Mouse (Mus musculus) large intestine, adult 2 months (tissue): Measurements from ENCODE around the gene Olfr1163. TPM values are rescaled to one million over a fixed set of nuclear protein-coding genes. Genes with fewer than 3 reads are reported as not detected.
"Not testable (repeated sequence)": the region's sequence is repeated elsewhere in the genome, so short reads cannot be mapped to it uniquely, and the experiment has no call there.

ENCODE experiments used
- DNase-seq: peaks from one replicate; pipeline ENCODE4 v3.0.0-alpha.2; 2012; ENCODE audit warnings: low read depth, low spot score
- WGBS: fragments of 180-500 bp; shearing (Covaris S2); methylation state at CpG from one replicate; pipeline ENCODE4 v1.1.7; 2018; 5-methylcytosine and 5-hydroxymethylcytosine counted together
- polyA plus RNA-seq: library from polyadenylated mRNA; depleted of rRNA; stranded (reverse); fragments of >200 nt; gene quantifications from 2 replicates; pipeline ENCODE4 v1.2.3, GENCODE M21; 2012; rRNA removed

Gene Olfr1163
- polyA plus RNA-seq = not detected in 2 replicates

GRCm38 (mm10) chr2:88071730-88072129 lies at the start of gene Olfr1163:
TSS of gene Olfr1163 (minus strand) at chr2:88071830.
- DNase-seq = no peak

- no peak for DNase-seq
- 64% methylated on average over 4 of the region's 4 CpGs for WGBS
These were observed 22.2 kb upstream of the Olfr1163 start, which contains the start of gene Olfr1164 for GRCm38 (mm10) chr2:88093866-88094265. TSS of gene Olfr1164 (minus strand) at chr2:88093966.

- 87% methylated on average over 2 of the region's 2 CpGs for WGBS
These were observed 8.0 kb downstream of the Olfr1163 start for GRCm38 (mm10) chr2:88063587-88063986.

GRCm38 (mm10) chr2:88051029-88051428 lies 20.6 kb downstream of the Olfr1163 start, which contains the start of gene Olfr1162:
TSS of gene Olfr1162 (minus strand) at chr2:88051129.
- DNase-seq = no peak
- 79% methylated on average over 1 of the region's 1 CpGs for WGBS

More at GRCm38 (mm10) chr2:88063587-88063986, 8.0 kb downstream of the Olfr1163 start:
- no peak for DNase-seq

- DNase-seq = no peak
These were observed 34.0 kb downstream of the Olfr1163 start, which contains the start of gene Olfr73 for GRCm38 (mm10) chr2:88037599-88037998. TSS of gene Olfr73 (minus strand) at chr2:88037699.

GRCm38 (mm10) chr2:88022474-88022873 lies 49.2 kb downstream of the Olfr1163 start, which contains the start of gene Olfr1161:
TSS of gene Olfr1161 (plus strand) at chr2:88022774.
- DNase-seq = not testable (repeated sequence)
- WGBS = 67% methylated on average over 1 of the region's 1 CpGs

Other genes starting within 250 kb of the Olfr1163 start
- gene Olfr1148, start 241.3 kb downstream of the Olfr1163 start, polyA plus RNA-seq = not detected in 2 replicates
- gene Olfr1150-ps1, start 227.8 kb downstream of the Olfr1163 start, polyA plus RNA-seq = not detected in 2 replicates
- gene Olfr1151, start 216.0 kb downstream of the Olfr1163 start, polyA plus RNA-seq = not detected in 2 replicates
- gene Olfr1152, start 205.3 kb downstream of the Olfr1163 start, polyA plus RNA-seq = not detected in 2 replicates
- gene Olfr1153, start 176.9 kb downstream of the Olfr1163 start, polyA plus RNA-seq = not detected in 2 replicates
- gene Olfr1154, start 166.7 kb downstream of the Olfr1163 start, polyA plus RNA-seq = not detected in 2 replicates
- gene Olfr1155, start 126.7 kb downstream of the Olfr1163 start, polyA plus RNA-seq = not detected in 2 replicates
- gene Olfr1156, start 118.7 kb downstream of the Olfr1163 start, polyA plus RNA-seq = not detected in 2 replicates
- gene Olfr1157, start 103.5 kb downstream of the Olfr1163 start, polyA plus RNA-seq = not detected in 2 replicates
- gene Olfr74, start 97.2 kb downstream of the Olfr1163 start, polyA plus RNA-seq = not detected in 2 replicates
- not detected in 2 replicates for gene Olfr1158, start 81.7 kb downstream of the Olfr1163 start, polyA plus RNA-seq
- not detected in 2 replicates for gene Olfr1160, start 63.6 kb downstream of the Olfr1163 start, polyA plus RNA-seq
- not detected in 2 replicates for gene Olfr1161, start 49.1 kb downstream of the Olfr1163 start, polyA plus RNA-seq
- gene Olfr73, start 34.1 kb downstream of the Olfr1163 start, polyA plus RNA-seq = not detected in 2 replicates
- gene Olfr1162, start 20.7 kb downstream of the Olfr1163 start, polyA plus RNA-seq = not detected in 2 replicates
- gene Olfr1164, start 22.1 kb upstream of the Olfr1163 start, polyA plus RNA-seq = not detected in 2 replicates
- not detected in 2 replicates for gene Olfr1166, start 56.4 kb upstream of the Olfr1163 start, polyA plus RNA-seq
- gene Olfr1167, start 83.4 kb upstream of the Olfr1163 start, polyA plus RNA-seq = not detected in 2 replicates
- gene Olfr1168, start 110.0 kb upstream of the Olfr1163 start, polyA plus RNA-seq = not detected in 2 replicates
- gene Olfr1170, start 156.5 kb upstream of the Olfr1163 start, polyA plus RNA-seq = not detected in 2 replicates
- not detected in 2 replicates for gene Olfr1173, start 208.0 kb upstream of the Olfr1163 start, polyA plus RNA-seq
- not detected in 2 replicates for gene Olfr1174-ps, start 243.3 kb upstream of the Olfr1163 start, polyA plus RNA-seq